In the genomic region with DNA sequence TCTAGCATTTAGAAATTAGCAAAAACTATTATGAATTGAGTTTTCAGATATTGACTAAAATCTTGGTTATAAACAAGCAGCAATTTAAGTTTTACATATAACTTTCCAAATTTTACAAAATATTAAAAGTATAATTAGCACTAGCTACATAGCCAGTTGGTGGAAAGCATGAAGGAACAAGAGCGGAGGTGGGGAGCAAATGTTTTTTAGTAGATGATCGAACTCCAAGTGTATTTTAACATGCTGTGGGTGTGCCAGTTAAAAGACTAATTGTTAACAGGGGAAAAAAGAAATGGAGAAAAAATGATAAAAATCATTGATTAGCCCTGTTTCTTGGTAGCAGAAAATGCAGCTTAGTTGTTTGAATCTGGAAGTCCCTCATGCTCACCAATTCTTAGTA, we compare ENCODE assay signal across 27 mouse cellular contexts.
"Had no signal": no experiment of that assay in that cellular context is flagged by ENCODE, and none has a peak within 500 bp of the region (broad histone marks: within the 10 kb centered on the region; RNA-seq: fewer than 3 reads in every experiment).

No protein-coding gene starts in this region.

- DNase-seq: gastrocnemius, adult 2 months; gastrocnemius, postnatal 10 days; gastrocnemius, postnatal 25 days; heart, adult 11 months; heart, adult 2 months; heart, postnatal 14 days; heart, postnatal 4 days; kidney, adult 18-20 months; kidney, adult 8-10 months; kidney, postnatal 10 days; kidney, postnatal 25 days; kidney, postnatal 4 days; left cerebral cortex, postnatal 4 days had no signal

- ATAC-seq: forebrain, embryonic 16.5 days; hindbrain, postnatal 0 days; intestine, postnatal 0 days; liver, embryonic 12.5 days had no signal

- H3K4me3 ChIP-seq: gastrocnemius, adult 2 months; heart, adult 2 months; heart, embryonic 13.5 days; heart, embryonic 15.5 days; hindbrain, embryonic 10.5 days; hindbrain, embryonic 12.5 days; hindbrain, embryonic 15.5 days; left cerebral cortex, adult 2 months; limb, embryonic 13.5 days; limb, embryonic 15.5 days; liver, embryonic 12.5 days had no signal

- H3K9ac ChIP-seq: heart, embryonic 13.5 days; heart, embryonic 15.5 days; hindbrain, embryonic 12.5 days; hindbrain, embryonic 15.5 days; limb, embryonic 13.5 days; limb, embryonic 15.5 days; liver, embryonic 12.5 days; liver, embryonic 14.5 days had no signal

- H3K4me2 ChIP-seq: heart, embryonic 11.5 days; heart, embryonic 13.5 days; heart, embryonic 15.5 days; hindbrain, embryonic 12.5 days; hindbrain, embryonic 15.5 days; limb, embryonic 13.5 days; limb, embryonic 15.5 days; liver, embryonic 12.5 days had no signal

- H3K27me3 ChIP-seq: heart, embryonic 13.5 days; heart, embryonic 15.5 days; hindbrain, embryonic 12.5 days; hindbrain, embryonic 15.5 days; limb, embryonic 13.5 days; limb, embryonic 15.5 days; liver, embryonic 12.5 days had no signal

- H3K27ac ChIP-seq: gastrocnemius, adult 2 months; heart, adult 2 months; heart, embryonic 13.5 days; heart, embryonic 15.5 days; hindbrain, embryonic 10.5 days; hindbrain, embryonic 12.5 days; hindbrain, embryonic 15.5 days; hindbrain, postnatal 0 days; left cerebral cortex, adult 2 months; limb, embryonic 13.5 days; limb, embryonic 15.5 days; liver, embryonic 12.5 days; liver, embryonic 14.5 days had no signal

- H3K36me3 ChIP-seq: heart, embryonic 13.5 days; heart, embryonic 15.5 days; hindbrain, embryonic 10.5 days; hindbrain, embryonic 12.5 days; hindbrain, embryonic 15.5 days; limb, embryonic 13.5 days; limb, embryonic 15.5 days; liver, embryonic 12.5 days had no signal

- H3K9me3 ChIP-seq: heart, embryonic 13.5 days; heart, embryonic 15.5 days; hindbrain, embryonic 10.5 days; hindbrain, embryonic 12.5 days; hindbrain, embryonic 15.5 days; limb, embryonic 13.5 days; limb, embryonic 15.5 days; liver, embryonic 12.5 days had no signal

- H3K4me1 ChIP-seq: heart, embryonic 13.5 days; heart, embryonic 15.5 days; hindbrain, embryonic 10.5 days; hindbrain, embryonic 12.5 days; hindbrain, embryonic 15.5 days; limb, embryonic 13.5 days; limb, embryonic 15.5 days; liver, embryonic 12.5 days had no signal
